Mouse (Mus musculus): ENCODE data around the gene Mrvi1.

DNA sequence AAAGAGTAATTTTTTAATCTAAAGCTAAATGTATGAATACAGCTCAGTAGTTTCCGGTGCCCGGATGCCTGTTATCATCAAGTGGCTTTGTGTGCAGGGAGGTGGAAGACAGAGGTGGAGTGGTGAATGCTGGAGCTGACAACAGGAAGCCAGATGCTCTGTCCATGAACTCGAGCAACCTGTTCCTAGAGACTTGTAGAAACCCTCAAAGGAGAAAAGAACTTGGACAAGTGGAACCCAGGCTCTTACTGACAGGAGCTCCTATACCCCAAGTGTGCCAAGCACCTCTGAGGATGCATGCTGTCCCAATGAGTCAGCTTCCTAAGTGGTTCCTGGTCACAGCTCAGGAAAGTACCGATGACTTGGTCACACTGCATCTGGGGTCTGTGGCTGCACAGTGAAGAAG lies 41.1 kb downstream of the Mrvi1 start:
- TF ChIP-seq POLR2A (IDR thresholded peaks at IDR 0.05; ENCODE audit: insufficient read depth, low read length), result no peak
- no peak for TF ChIP-seq CTCF (IDR thresholded peaks at IDR 0.05; ENCODE audit: low read depth, low read length)

All from ES-Bruce4 (cell line).